8 mouse cellular contexts compared by ENCODE assay signal in the genomic region with DNA sequence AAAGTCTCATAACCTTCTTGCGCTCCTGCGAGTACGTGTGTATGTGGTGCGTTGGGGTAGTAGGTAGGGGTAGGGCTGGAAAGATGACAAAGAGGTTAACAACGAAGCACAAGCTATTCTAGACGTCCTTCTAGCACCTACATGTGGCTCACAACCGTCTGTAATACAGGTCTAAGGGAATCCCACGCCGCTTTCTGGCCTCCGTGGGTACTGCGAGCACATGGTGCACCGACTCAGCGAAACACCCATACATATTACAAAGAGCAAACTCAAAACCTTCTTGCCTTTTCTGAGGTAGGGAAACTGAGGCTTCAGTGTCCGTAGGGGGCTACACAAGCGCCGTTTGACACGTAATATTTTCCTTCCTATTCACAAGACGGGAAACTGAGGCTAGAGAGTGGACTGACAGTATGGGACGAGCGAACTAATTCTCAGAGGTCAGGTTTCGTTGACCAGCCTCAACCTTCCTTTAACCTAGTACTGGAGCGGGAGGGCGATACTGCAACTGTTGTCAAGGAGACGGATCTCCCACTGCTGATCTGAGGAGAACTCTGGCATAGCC. TPM values are rescaled to one million over a fixed set of nuclear protein-coding genes. Genes with fewer than 3 reads are reported as not detected.
A peak's percentile ranks its signal among the peaks of the same experiment; 100 is the strongest.
DNase-seq lines count a peak whose midpoint lies in the region; ATAC-seq and TF ChIP-seq lines count a peak whose summit lies in the region.

No protein-coding gene starts in this region.

- under 1% methylated on average over 24 of the region's 24 CpGs for WGBS in intestine, embryonic 15.5 days

- H3K9me3 ChIP-seq in intestine, embryonic 15.5 days: no peaks in the 10 kb centered on the region

- H3K4me3 ChIP-seq in cortical plate, adult 2 months (ENCODE audit: insufficient read depth, low read length): peak overlapping the region; percentile 48
- H3K4me3 ChIP-seq in intestine, embryonic 15.5 days (replicated peaks): peak overlapping the region; percentile 65

- peak overlapping the region; percentile 56 for H3K27ac ChIP-seq in cortical plate, adult 2 months (ENCODE audit: insufficient read depth, low read length)
- peak overlapping the region; percentile 70 for H3K27ac ChIP-seq in intestine, embryonic 15.5 days

- H3K36me3 ChIP-seq in intestine, embryonic 15.5 days: no peaks in the 10 kb centered on the region

- peak overlapping the region; percentile 71 for H3K4me2 ChIP-seq in intestine, embryonic 15.5 days (replicated peaks)

- TF ChIP-seq CTCF in cortical plate, adult 2 months (IDR thresholded peaks at IDR 0.05; ENCODE audit: extremely low read depth, insufficient read depth, low read length): peak; percentile 37; the same call in 1 of the 2 replicates

- intact Hi-C loops in left cerebral cortex, postnatal 4 days (cut with DNase I): no loop called here

- peak overlapping the region; percentile 42 for H3K9ac ChIP-seq in intestine, embryonic 15.5 days

- TF ChIP-seq POLR2A in cortical plate, adult 2 months (IDR thresholded peaks at IDR 0.05; ENCODE audit: extremely low read depth, insufficient read depth, low read length): no peak; the same call in 1 of the 2 replicates

- H3K27me3 ChIP-seq in intestine, embryonic 15.5 days (replicated peaks): no peaks in the 10 kb centered on the region

- H3K4me1 ChIP-seq in cortical plate, adult 2 months (ENCODE audit: control insufficient read depth, insufficient read depth, low read length): peaks cover 3% of the 10 kb centered on the region
- H3K4me1 ChIP-seq in intestine, embryonic 15.5 days (replicated peaks): peaks cover 11% of the 10 kb centered on the region

- peak; percentile 83 for DNase-seq in adrenal gland, adult 2 months
- DNase-seq in gastrocnemius, postnatal 10 days: peak; percentile 41
- DNase-seq in left cerebral cortex, postnatal 4 days: peak; percentile 66
- peak; percentile 64 for DNase-seq in mesoderm, embryonic 11.5 days (ENCODE audit: low read depth, low spot score)
- DNase-seq in right cerebral cortex, postnatal 14 days: peak; percentile 67
- DNase-seq in yolk sac, embryonic 10.5 days (ENCODE audit: low spot score): no peak

- peak; percentile 54 for ATAC-seq in intestine, embryonic 15.5 days

RNA-seq across cellular contexts. Expression of a gene that starts 0.5 kb away (rescaled TPM):
- 10 to 100 TPM; 22.5 to 31.1 TPM for total RNA-seq in adrenal gland, adult 2 months (2021)
- polyA plus RNA-seq in adrenal gland, adult 2 months (2012; rRNA removed): 50.7 and 61.8 TPM in 2 replicates
- 53.5 and 56.1 TPM in 2 replicates for polyA plus RNA-seq in cortical plate, adult 2 months (2012; rRNA removed)
- 1 to 10 TPM; 7.4 to 8.1 TPM for total RNA-seq in gastrocnemius, postnatal 10 days (2021)
- 43.2 and 43.4 TPM in 2 replicates for polyA plus RNA-seq in intestine, embryonic 15.5 days (2015; fragmentation: Nextera tagmentation; extraction: Ambion mirVana)
- total RNA-seq in left cerebral cortex, postnatal 4 days (2021): 10 to 100 TPM; 66.3 to 68.0 TPM

RNA-seq across cellular contexts. Expression of a gene that starts 15.7 kb away (rescaled TPM):
- 10 to 100 TPM; 41.8 to 41.9 TPM for total RNA-seq in adrenal gland, adult 2 months (2021)
- 73.8 and 87.1 TPM in 2 replicates for polyA plus RNA-seq in adrenal gland, adult 2 months (2012; rRNA removed)
- 37.4 and 37.9 TPM in 2 replicates for polyA plus RNA-seq in cortical plate, adult 2 months (2012; rRNA removed)
- 10 to 100 TPM; 40.4 to 41.1 TPM for total RNA-seq in gastrocnemius, postnatal 10 days (2021)
- 27.4 and 29.8 TPM in 2 replicates for polyA plus RNA-seq in intestine, embryonic 15.5 days (2015; fragmentation: Nextera tagmentation; extraction: Ambion mirVana)
- 10 to 100 TPM; 35.1 to 36.1 TPM for total RNA-seq in left cerebral cortex, postnatal 4 days (2021)

RNA-seq across cellular contexts. Expression of a gene that starts 25.4 kb away (rescaled TPM):
- not detected for total RNA-seq in adrenal gland, adult 2 months (2021)
- not detected in 2 replicates for polyA plus RNA-seq in adrenal gland, adult 2 months (2012; rRNA removed)
- polyA plus RNA-seq in cortical plate, adult 2 months (2012; rRNA removed): not detected in 2 replicates
- not detected for total RNA-seq in gastrocnemius, postnatal 10 days (2021)
- not detected in 2 replicates for polyA plus RNA-seq in intestine, embryonic 15.5 days (2015; fragmentation: Nextera tagmentation; extraction: Ambion mirVana)
- total RNA-seq in left cerebral cortex, postnatal 4 days (2021): not detected

RNA-seq across cellular contexts. Expression of a gene that starts 50.6 kb away (rescaled TPM):
- total RNA-seq in adrenal gland, adult 2 months (2021): not detected
- polyA plus RNA-seq in adrenal gland, adult 2 months (2012; rRNA removed): not detected in 2 replicates
- polyA plus RNA-seq in cortical plate, adult 2 months (2012; rRNA removed): not detected in 2 replicates
- not detected for total RNA-seq in gastrocnemius, postnatal 10 days (2021)
- polyA plus RNA-seq in intestine, embryonic 15.5 days (2015; fragmentation: Nextera tagmentation; extraction: Ambion mirVana): not detected in 2 replicates
- total RNA-seq in left cerebral cortex, postnatal 4 days (2021): not detected
